Mouse (Mus musculus) large intestine, adult 2 months (tissue): Measurements from ENCODE around the gene Cldn15. TPM values are rescaled to one million over a fixed set of nuclear protein-coding genes. Genes with fewer than 3 reads are reported as not detected.
A peak's percentile ranks its signal among the peaks of the same experiment; 100 is the strongest.
"Not testable (repeated sequence)": the region's sequence is repeated elsewhere in the genome, so short reads cannot be mapped to it uniquely, and the experiment has no call there.

Experiments used
- DNase-seq: peaks from one replicate; pipeline ENCODE4 v3.0.0-alpha.2; 2012; ENCODE audit warnings: low read depth, low spot score
- WGBS: fragments of 180-500 bp; shearing (Covaris S2); methylation state at CpG from one replicate; pipeline ENCODE4 v1.1.7; 2018; 5-methylcytosine and 5-hydroxymethylcytosine counted together
- polyA plus RNA-seq: library from polyadenylated mRNA; depleted of rRNA; stranded (reverse); fragments of >200 nt; gene quantifications from 2 replicates; pipeline ENCODE4 v1.2.3, GENCODE M21; 2012; rRNA removed

Gene Cldn15
- 434 and 763 TPM in 2 replicates for polyA plus RNA-seq

DNA sequence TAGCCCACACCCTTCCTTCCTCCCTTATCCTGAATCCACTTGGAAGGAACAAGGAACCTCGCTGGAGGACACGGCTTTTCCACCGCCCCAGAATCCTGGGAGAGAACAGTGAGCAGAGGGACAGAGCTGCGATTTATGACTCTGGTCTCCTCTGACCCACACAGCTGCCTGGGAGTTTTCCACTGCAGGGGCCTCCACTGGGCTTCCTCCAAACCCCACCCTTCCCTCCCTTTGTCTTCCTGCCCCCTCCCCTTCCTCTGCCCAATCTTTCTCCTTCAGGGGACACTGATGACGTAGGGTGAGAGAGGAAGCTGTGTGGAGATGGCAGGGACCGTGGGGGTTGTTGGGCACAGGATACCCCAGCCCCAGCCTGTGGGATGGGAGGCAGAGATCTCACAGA, at the start of gene Cldn15:
Gene Cldn15 (plus strand): TSS at position 286 of the 400 bp plus-strand sequence.
- 6% methylated on average over 6 of the region's 6 CpGs for WGBS
- DNase-seq, result no peak

DNA sequence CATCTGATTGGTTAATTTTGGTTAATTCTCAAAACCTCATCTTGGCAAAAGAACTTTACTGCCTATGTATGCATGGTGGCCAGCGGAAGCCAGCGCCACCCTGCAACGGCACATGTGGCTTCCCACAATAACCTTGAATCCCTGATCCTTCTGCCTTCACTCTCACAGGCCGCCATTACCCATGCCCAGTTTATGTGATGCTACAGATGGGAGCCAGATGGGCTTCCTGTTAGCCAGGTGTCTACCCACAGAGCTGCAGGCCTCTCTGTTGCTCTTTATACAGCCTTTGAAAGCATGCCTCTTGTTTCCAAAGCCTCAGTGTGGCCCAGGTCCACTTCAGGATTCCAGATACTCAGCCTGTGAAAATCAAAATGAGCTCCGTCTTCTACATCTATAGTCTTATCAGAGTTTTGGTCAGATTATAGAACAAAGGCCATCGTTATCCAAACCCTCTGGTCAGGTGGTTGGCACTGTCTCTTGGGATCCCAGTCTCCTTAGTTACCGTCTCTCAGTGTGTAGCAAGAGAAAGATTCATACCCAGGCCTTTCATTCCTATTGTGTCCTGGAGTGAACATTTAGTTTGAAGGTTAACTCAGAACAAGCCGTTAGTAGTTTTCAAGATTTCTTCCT, 48.7 kb upstream of the Cldn15 start:
- WGBS, result 93% methylated on average over 8 of the region's 8 CpGs

GRCm38 (mm10) chr5:136918655-136919472, 47.6 kb upstream of the Cldn15 start:
- under 1% methylated on average over 38 of the region's 38 CpGs for WGBS
- DNase-seq, result peak; percentile 87

More for the DNA sequence above, 48.7 kb upstream of the Cldn15 start:
- no peak for DNase-seq

DNA sequence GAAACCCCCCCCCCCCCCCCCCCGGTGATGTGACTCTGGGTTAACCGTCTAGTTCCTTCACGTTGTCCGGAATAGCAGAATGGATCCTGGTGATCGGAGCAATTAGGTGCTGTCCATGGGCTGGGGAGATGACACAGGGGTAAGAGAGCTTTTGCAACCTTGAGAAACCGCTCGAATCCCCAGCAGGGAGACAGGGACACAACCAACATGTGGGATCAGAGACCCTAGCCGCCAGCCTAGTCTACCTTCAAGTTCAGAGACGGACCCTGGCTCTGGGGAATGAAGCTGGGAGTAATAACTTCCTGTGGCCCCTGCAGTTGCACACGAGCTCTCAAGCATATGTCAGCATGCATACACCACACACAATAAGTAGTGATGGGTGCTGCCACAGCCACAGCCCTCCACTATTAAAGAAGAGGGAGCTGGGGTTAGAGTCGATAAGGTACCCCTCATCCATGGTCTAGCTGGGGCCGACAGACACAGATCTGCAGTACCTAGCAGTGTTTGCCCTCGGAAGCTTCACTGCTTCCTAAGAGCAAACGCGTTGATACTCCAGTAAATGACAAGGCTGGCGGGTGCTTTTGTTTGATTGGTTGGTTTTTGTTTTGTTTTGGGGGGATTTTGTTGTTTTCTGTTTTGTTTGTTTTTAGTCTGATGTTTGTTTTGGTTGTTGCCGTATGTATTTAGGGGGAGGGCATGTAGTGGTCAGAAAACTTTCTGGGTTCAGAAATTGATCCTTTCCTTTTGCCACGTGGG, 46.7 kb upstream of the Cldn15 start:
- DNase-seq, result no peak
- 26% methylated on average over 18 of the region's 18 CpGs for WGBS

GRCm38 (mm10) chr5:136922830-136923229, 43.6 kb upstream of the Cldn15 start:
- no peak for DNase-seq
- WGBS, result 86% methylated on average over 9 of the region's 9 CpGs

DNA sequence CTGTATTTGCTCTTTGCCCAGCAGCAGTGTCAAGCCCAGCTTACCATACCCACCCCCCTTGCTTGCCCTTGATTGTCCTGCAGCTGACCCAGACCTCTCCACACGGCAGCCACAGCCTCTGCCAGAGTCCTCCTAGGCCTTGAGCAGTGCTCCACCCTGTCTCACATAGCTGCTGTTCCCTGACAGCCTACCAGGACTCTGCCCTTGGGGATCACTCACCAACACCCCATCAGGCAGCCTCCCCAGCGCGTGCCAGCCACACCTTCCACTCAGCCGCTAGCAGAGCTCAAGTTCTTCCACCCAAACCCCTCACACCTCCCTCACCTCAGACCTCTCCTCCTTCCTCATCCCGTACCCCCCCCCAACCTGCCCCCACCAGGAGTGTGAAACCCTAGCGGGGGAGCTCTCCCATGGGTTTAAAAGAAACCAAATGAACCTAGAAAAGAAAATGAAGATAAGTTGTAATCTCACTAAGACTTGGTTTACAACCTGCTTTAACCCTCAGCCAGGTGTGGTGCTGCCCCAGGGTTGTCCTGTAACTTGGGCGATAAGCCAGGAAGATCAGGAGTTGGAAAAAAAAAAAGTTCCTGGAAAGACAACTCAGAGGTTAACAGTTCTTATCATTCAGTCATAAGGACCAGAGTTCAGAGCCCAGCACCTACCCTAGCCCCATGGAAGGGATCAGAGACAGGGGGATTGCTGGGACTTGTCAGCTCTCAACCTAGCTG, 42.5 kb upstream of the Cldn15 start:
- 31% methylated on average over 7 of the region's 7 CpGs for WGBS
- DNase-seq, result peak; percentile 66

DNA sequence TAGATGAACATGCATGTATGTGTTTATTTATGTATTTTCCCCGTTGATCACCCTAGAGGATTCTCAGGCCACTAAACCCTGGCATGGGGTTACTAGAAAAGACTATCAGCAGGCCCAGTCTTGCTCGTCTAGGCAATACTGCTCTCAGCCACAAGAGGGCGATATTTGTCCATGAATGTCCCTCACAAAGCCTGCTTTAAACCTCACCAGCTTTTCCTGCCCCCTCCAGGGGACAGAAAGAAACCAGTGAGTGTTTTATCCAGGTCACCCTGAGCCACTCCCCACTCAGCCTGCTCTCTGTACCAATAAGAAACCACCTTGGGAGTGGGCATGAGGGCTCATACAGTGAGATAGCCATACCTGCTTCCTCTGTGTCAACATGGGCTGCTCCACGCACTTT, 37.3 kb upstream of the Cldn15 start:
- 16% methylated on average over 4 of the region's 4 CpGs for WGBS
- DNase-seq, result peak; percentile 67

GRCm38 (mm10) chr5:136931896-136932295, 34.5 kb upstream of the Cldn15 start:
- no peak for DNase-seq
- WGBS, result 92% methylated on average over 14 of the region's 14 CpGs

- no peak for DNase-seq
- 82% methylated on average over 5 of the region's 5 CpGs for WGBS
Observed at GRCm38 (mm10) chr5:136932956-136933355, 33.5 kb upstream of the Cldn15 start.

GRCm38 (mm10) chr5:136933930-136934329, 32.5 kb upstream of the Cldn15 start:
- WGBS, result 88% methylated on average over 6 of the region's 6 CpGs

DNA sequence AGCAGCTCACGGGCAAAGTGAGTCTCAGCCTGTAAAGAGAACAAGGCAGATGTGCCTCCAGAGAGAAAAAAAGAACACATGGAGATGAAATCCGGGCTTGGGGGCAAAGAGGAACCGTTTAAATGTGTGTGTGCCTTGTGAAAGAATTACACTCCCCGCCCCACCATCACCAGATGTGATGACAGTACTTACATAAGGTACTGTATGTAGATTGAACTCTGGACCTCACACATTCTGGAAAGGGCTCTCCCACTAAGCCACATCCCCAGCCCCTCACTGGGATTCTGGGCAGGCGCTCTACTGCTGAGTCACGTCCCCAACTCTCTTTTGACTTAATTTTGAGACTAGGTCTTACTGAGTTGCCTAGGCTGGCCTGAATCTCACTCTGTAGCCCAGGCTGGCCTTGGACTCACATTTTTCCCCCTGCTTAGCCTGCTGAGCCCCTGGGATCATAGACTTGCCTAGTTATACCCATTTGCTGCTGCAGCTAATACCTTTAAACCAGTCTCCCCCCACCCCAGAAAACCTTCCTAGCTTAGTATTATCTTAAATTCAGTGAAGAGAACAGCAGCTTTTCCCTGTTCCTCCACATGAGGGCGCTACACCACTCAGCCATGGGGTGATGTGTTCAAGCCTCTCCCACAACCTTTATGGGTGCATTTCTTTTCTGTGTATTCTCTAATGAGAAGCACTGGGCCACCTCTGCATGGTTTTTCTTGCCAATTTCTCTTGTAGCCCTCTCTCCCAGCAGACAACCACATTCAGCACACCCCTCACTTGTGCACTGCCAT, 30.3 kb upstream of the Cldn15 start:
- DNase-seq, result no peak
- 55% methylated on average over 7 of the region's 7 CpGs for WGBS

More at GRCm38 (mm10) chr5:136933930-136934329, 32.5 kb upstream of the Cldn15 start:
- no peak for DNase-seq

GRCm38 (mm10) chr5:136936750-136937149, 29.7 kb upstream of the Cldn15 start:
- 82% methylated on average over 6 of the region's 6 CpGs for WGBS
- no peak for DNase-seq

DNA sequence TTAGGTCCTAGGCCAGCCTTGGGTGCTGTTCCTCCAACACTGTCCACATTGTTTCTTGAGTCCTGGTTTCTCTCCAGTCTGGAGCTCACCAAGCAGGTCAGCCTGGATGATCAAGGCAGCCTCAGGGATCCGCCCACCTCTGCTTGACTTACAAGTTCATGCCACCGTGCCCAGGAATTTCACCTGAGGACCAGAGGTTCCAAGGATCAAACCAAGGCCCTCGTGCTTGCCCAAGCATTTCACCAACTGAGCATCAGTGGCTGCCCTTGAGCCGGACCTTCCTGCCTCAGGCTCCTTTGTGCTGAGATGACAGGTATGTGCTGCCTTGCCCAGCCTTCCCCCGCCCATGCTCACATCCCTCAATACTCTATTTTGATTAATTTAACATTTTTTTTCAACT, 28.8 kb upstream of the Cldn15 start:
- DNase-seq, result no peak
- WGBS, result 75% methylated on average over 5 of the region's 5 CpGs

GRCm38 (mm10) chr5:136939284-136939683, 27.1 kb upstream of the Cldn15 start:
- 75% methylated on average over 7 of the region's 7 CpGs for WGBS
- no peak for DNase-seq

DNA sequence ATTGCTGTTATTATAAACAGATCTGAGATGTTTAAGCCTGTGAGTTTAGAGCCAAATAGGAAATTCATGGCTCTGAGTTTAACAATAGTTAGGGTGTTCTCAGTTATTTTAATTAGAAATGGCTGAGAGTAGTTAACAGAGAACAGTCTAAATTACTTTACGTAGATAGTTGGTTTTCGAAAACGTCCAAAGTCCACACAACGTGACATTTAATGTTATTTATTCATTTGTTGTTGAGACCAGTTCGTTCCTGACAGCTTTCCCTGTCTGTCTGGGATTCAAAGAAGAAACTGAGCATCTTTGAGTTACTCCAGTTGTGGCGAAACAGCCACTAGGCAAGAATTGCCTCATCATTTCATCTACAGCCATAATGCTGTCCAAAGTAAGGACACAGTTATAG, 26.4 kb upstream of the Cldn15 start:
- DNase-seq, result not testable (repeated sequence)

DNA sequence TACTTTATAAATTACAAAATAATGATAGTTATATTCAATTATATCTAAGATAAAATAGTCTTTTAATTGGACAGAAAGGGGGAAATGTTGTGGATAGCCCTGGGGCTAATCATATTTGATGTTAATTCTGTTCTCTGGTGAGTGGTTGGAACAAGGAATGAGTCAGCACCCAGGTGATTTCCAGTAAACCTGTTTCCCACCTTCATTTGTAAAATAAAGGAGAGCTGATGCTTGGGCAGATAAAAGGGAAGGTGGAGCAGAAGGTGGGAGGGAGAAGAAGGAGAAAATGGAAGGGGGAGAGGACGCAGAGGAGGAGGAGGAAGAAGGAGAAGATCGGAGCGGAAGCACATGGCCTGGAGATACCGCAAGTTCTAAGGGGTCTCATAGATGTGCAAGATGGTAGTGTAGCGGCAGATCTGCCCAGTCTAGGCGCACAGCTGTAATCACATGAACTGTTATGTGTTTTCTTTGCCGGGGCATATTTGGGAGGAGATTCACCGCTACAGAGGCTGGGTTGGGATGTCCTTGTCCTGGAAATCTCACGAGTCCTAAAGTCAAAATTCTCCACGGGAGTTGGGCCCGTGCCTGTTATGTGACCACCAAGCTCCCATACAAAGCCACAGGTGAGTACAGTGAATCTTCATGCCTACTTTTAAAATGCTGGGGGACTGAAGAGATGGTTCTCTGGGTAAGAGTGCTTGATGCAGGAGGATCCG, 25.4 kb upstream of the Cldn15 start:
- no peak for DNase-seq
- 84% methylated on average over 12 of the region's 12 CpGs for WGBS

More for the DNA sequence above, 26.4 kb upstream of the Cldn15 start:
- 53% methylated on average over 6 of the region's 6 CpGs for WGBS

DNA sequence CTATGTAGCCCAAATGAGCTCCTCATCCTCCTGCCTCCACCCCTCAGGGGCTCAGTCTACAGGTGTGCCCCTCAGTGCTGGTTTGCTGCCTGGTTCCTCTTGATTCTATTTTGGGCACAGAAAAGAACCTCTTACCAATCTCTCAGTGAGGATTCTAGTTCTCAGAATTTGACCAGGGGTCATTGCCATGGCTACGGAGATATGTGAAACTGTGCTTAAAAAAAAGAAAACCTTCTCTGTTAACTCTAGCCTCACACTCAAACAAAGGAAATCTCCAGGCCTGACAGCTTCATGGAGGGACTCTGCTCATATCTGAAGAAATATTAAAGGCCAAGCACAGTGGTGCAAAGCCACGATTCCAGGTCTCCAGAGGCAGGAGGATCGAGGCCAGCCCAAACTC, 23.6 kb upstream of the Cldn15 start:
- WGBS, result 82% methylated on average over 3 of the region's 3 CpGs

DNA sequence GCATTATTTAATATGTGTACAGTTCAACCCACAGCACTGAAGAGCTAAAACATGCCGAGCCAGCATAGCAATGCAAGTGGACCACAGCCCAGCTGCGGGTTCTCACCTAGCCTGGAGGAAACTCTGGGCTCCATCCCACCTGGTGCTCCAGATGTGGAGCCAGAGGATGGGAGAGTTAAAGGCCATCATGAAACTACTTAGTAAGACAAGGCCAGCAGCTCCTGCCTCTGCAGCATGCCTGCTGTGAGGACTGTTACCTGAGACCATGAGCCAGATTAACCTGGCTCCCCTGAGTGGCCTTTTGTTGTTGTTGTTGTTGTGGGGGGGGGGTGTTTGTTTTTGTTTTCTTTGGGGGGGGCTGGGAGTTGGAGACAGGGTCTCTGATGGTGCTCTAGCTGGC, 23.0 kb upstream of the Cldn15 start:
- DNase-seq, result no peak
- WGBS, result 76% methylated on average over 2 of the region's 2 CpGs

More for the DNA sequence above, 23.6 kb upstream of the Cldn15 start:
- DNase-seq, result no peak
